Mouse (Mus musculus) liver, embryonic 14.5 days (tissue): Measurements from ENCODE around the gene Zcchc3.
A peak's percentile ranks its signal among the peaks of the same experiment; 100 is the strongest.

Experiments
- CTCF ChIP-seq: IDR thresholded peaks from 2 replicates; pipeline ENCODE4 v1.5.1; 2016; ENCODE audit warnings: antibody characterized with exemption, low read depth, control low read depth
- EP300 ChIP-seq: IDR thresholded peaks from 2 replicates; pipeline ENCODE4 v1.6.1; 2016; ENCODE audit warnings: antibody characterized with exemption, low read depth

GRCm38 (mm10) chr2:152413765-152414584 lies 852 bp downstream of the Zcchc3 start:
- 0 out of 2 replicates have a peak, but pooled peaks have one; percentile 1 for TF ChIP-seq CTCF
- TF ChIP-seq EP300, result no peak
